Mouse (Mus musculus): ENCODE measurements at regions not wholly inside any gene's neighbourhood (a gene's known extent, or its start where the extent isn't known, plus 50 kb on each side); places are given as distances from the start of the nearest gene placed in this dataset.

GRCm38 (mm10) chr1:61099341-61099740 is 121.6 kb downstream of the Icos start:
- ATAC-seq (no peak), DNase-seq (no peak)
- no peak for TF ChIP-seq EP300 (IDR thresholded peaks at IDR 0.05; ENCODE audit: low read depth)
- TF ChIP-seq CTCF (IDR thresholded peaks at IDR 0.05; ENCODE audit: low read depth), result no peak
- 56% methylated on average over 5 of the region's 5 CpGs for WGBS (ENCODE audit: insufficient replicate concordance)
- Histone ChIP-seq H3K4me1 (ENCODE audit: insufficient read depth) (no peaks in the 10 kb centered on the region), H3K4me2 (ENCODE audit: low read depth, low read length) (no peak overlapping the region), H3K36me3 (replicated peaks; ENCODE audit: insufficient read depth, low read length) (no peaks in the 10 kb centered on the region), H3K4me3 (ENCODE audit: low read depth, low read length) (no peak overlapping the region), H3K9ac (replicated peaks) (no peak overlapping the region), H3K9me3 (ENCODE audit: low read length) (no peaks in the 10 kb centered on the region), H3K27ac (ENCODE audit: low read depth) (no peak overlapping the region), H3K27me3 (ENCODE audit: insufficient read depth, low read length) (no peaks in the 10 kb centered on the region)

GRCm38 (mm10) chr1:61101679-61102078 is 124.0 kb downstream of the Icos start:
- Histone ChIP-seq H3K27ac (ENCODE audit: low read depth) (no peak overlapping the region), H3K36me3 (replicated peaks; ENCODE audit: insufficient read depth, low read length) (no peaks in the 10 kb centered on the region), H3K9ac (replicated peaks) (no peak overlapping the region), H3K4me2 (ENCODE audit: low read depth, low read length) (no peak overlapping the region), H3K27me3 (ENCODE audit: insufficient read depth, low read length) (no peaks in the 10 kb centered on the region), H3K4me3 (ENCODE audit: low read depth, low read length) (no peak overlapping the region), H3K9me3 (ENCODE audit: low read length) (no peaks in the 10 kb centered on the region), H3K4me1 (ENCODE audit: insufficient read depth) (no peaks in the 10 kb centered on the region)
- WGBS (ENCODE audit: insufficient replicate concordance), result 53% methylated on average over 4 of the region's 4 CpGs
- DNase-seq (peak; percentile 20), ATAC-seq (no peak)
- TF ChIP-seq EP300 (IDR thresholded peaks at IDR 0.05; ENCODE audit: low read depth) (no peak), CTCF (IDR thresholded peaks at IDR 0.05; ENCODE audit: low read depth) (peak; percentile 48)

- no peak overlapping the region for H3K4me3 ChIP-seq (ENCODE audit: low read depth, low read length)
- H3K27me3 ChIP-seq (ENCODE audit: insufficient read depth, low read length), result no peaks in the 10 kb centered on the region
- DNase-seq, result no peak
- H3K9ac ChIP-seq (replicated peaks), result no peak overlapping the region
- H3K4me2 ChIP-seq (ENCODE audit: low read depth, low read length), result no peak overlapping the region
- H3K27ac ChIP-seq (ENCODE audit: low read depth), result no peak overlapping the region
- WGBS (ENCODE audit: insufficient replicate concordance), result 41% methylated on average over 5 of the region's 5 CpGs
- no peaks in the 10 kb centered on the region for H3K36me3 ChIP-seq (replicated peaks; ENCODE audit: insufficient read depth, low read length)
- H3K4me1 ChIP-seq (ENCODE audit: insufficient read depth), result no peaks in the 10 kb centered on the region
- no peaks in the 10 kb centered on the region for H3K9me3 ChIP-seq (ENCODE audit: low read length)
- no peak for TF ChIP-seq EP300 (IDR thresholded peaks at IDR 0.05; ENCODE audit: low read depth)
- no peak for TF ChIP-seq CTCF (IDR thresholded peaks at IDR 0.05; ENCODE audit: low read depth)
- ATAC-seq, result no peak
These were observed 124.6 kb downstream of the Icos start for GRCm38 (mm10) chr1:61102346-61102745.

GRCm38 (mm10) chr1:61103581-61103980 is 125.9 kb downstream of the Icos start:
- WGBS (ENCODE audit: insufficient replicate concordance), result 81% methylated on average over 12 of the region's 12 CpGs
- no peak for DNase-seq
- no peak for TF ChIP-seq CTCF (IDR thresholded peaks at IDR 0.05; ENCODE audit: low read depth)
- TF ChIP-seq EP300 (IDR thresholded peaks at IDR 0.05; ENCODE audit: low read depth), result no peak
- H3K27ac ChIP-seq (ENCODE audit: low read depth), result no peak overlapping the region
- no peak for ATAC-seq
- H3K4me2 ChIP-seq (ENCODE audit: low read depth, low read length), result no peak overlapping the region
- H3K36me3 ChIP-seq (replicated peaks; ENCODE audit: insufficient read depth, low read length), result no peaks in the 10 kb centered on the region
- no peaks in the 10 kb centered on the region for H3K4me1 ChIP-seq (ENCODE audit: insufficient read depth)
- H3K27me3 ChIP-seq (ENCODE audit: insufficient read depth, low read length), result no peaks in the 10 kb centered on the region
- H3K9me3 ChIP-seq (ENCODE audit: low read length), result no peaks in the 10 kb centered on the region
- H3K9ac ChIP-seq (replicated peaks), result no peak overlapping the region
- no peak overlapping the region for H3K4me3 ChIP-seq (ENCODE audit: low read depth, low read length)

- Histone ChIP-seq H3K9me3 (ENCODE audit: low read length) (no peaks in the 10 kb centered on the region), H3K4me1 (ENCODE audit: insufficient read depth) (no peaks in the 10 kb centered on the region), H3K9ac (replicated peaks) (no peak overlapping the region), H3K27ac (ENCODE audit: low read depth) (no peak overlapping the region), H3K36me3 (replicated peaks; ENCODE audit: insufficient read depth, low read length) (no peaks in the 10 kb centered on the region), H3K4me3 (ENCODE audit: low read depth, low read length) (no peak overlapping the region), H3K27me3 (ENCODE audit: insufficient read depth, low read length) (no peaks in the 10 kb centered on the region), H3K4me2 (ENCODE audit: low read depth, low read length) (no peak overlapping the region)
- WGBS (ENCODE audit: insufficient replicate concordance), result 81% methylated on average over 13 of the region's 13 CpGs
- no peak for TF ChIP-seq EP300 (IDR thresholded peaks at IDR 0.05; ENCODE audit: low read depth)
- TF ChIP-seq CTCF (IDR thresholded peaks at IDR 0.05; ENCODE audit: low read depth), result no peak
- ATAC-seq, result no peak
- no peak for DNase-seq
These were observed 134.1 kb downstream of the Icos start for GRCm38 (mm10) chr1:61111731-61112309.

GRCm38 (mm10) chr1:61117535-61117934 is 139.8 kb downstream of the Icos start:
- ATAC-seq (no peak), DNase-seq (no peak)
- Histone ChIP-seq H3K27me3 (ENCODE audit: insufficient read depth, low read length) (no peaks in the 10 kb centered on the region), H3K9ac (replicated peaks) (no peak overlapping the region), H3K4me1 (ENCODE audit: insufficient read depth) (no peaks in the 10 kb centered on the region), H3K9me3 (ENCODE audit: low read length) (no peaks in the 10 kb centered on the region), H3K27ac (ENCODE audit: low read depth) (no peak overlapping the region), H3K4me3 (ENCODE audit: low read depth, low read length) (no peak overlapping the region), H3K36me3 (replicated peaks; ENCODE audit: insufficient read depth, low read length) (no peaks in the 10 kb centered on the region), H3K4me2 (ENCODE audit: low read depth, low read length) (no peak overlapping the region)
- no peak for TF ChIP-seq CTCF (IDR thresholded peaks at IDR 0.05; ENCODE audit: low read depth)
- no peak for TF ChIP-seq EP300 (IDR thresholded peaks at IDR 0.05; ENCODE audit: low read depth)
- 46% methylated on average over 10 of the region's 10 CpGs for WGBS (ENCODE audit: insufficient replicate concordance)

GRCm38 (mm10) chr1:61118071-61118470 is 140.3 kb downstream of the Icos start:
- no peaks in the 10 kb centered on the region for H3K4me1 ChIP-seq (ENCODE audit: insufficient read depth)
- DNase-seq (no peak), ATAC-seq (no peak)
- no peaks in the 10 kb centered on the region for H3K36me3 ChIP-seq (replicated peaks; ENCODE audit: insufficient read depth, low read length)
- TF ChIP-seq CTCF (IDR thresholded peaks at IDR 0.05; ENCODE audit: low read depth) (no peak), EP300 (IDR thresholded peaks at IDR 0.05; ENCODE audit: low read depth) (no peak)
- H3K9me3 ChIP-seq (ENCODE audit: low read length), result no peaks in the 10 kb centered on the region
- WGBS (ENCODE audit: insufficient replicate concordance), result 75% methylated on average over 4 of the region's 4 CpGs
- H3K27me3 ChIP-seq (ENCODE audit: insufficient read depth, low read length), result no peaks in the 10 kb centered on the region
- no peak overlapping the region for H3K9ac ChIP-seq (replicated peaks)
- H3K4me3 ChIP-seq (ENCODE audit: low read depth, low read length), result no peak overlapping the region
- H3K4me2 ChIP-seq (ENCODE audit: low read depth, low read length), result no peak overlapping the region
- no peak overlapping the region for H3K27ac ChIP-seq (ENCODE audit: low read depth)
